Mouse (Mus musculus): ENCODE results near the gene Hfe2. TPM values are rescaled to one million over a fixed set of nuclear protein-coding genes. Genes with fewer than 3 reads are reported as not detected.

The Hfe2 gene
- total and polyA plus RNA-seq, 2 experiments, result 29.6 to 93.8 TPM

- no peaks in the 10 kb centered on the region for H3K27me3 ChIP-seq (ENCODE audit: control insufficient read depth, insufficient read depth, low read length)
- 91% methylated on average over 11 of the region's 11 CpGs for WGBS
- no peak for TF ChIP-seq POLR2A (IDR thresholded peaks at IDR 0.05; ENCODE audit: extremely low read depth, insufficient read depth, low read length)
- TF ChIP-seq CTCF (IDR thresholded peaks at IDR 0.05; ENCODE audit: low read depth, low read length), result no peak
- H3K36me3 ChIP-seq (ENCODE audit: control insufficient read depth, insufficient read depth, low read length), result no peaks in the 10 kb centered on the region
- H3K27ac ChIP-seq (replicated peaks; ENCODE audit: insufficient read depth, low read depth, low read length), result no peak overlapping the region
- DNase-seq (ENCODE audit: extremely low read depth, low read depth, low spot score), result no peak
- H3K4me3 ChIP-seq (ENCODE audit: insufficient read depth, low read depth, low read length), result no peak overlapping the region
- peaks cover 6% of the 10 kb centered on the region; the same call in 1 of the 2 replicates for H3K4me1 ChIP-seq (ENCODE audit: control insufficient read depth, insufficient read depth, low read length)
- no peak overlapping the region for H3K9ac ChIP-seq (ENCODE audit: low read depth, low read length)
- H3K79me2 ChIP-seq (ENCODE audit: control insufficient read depth, insufficient read depth, low read length), result no peaks in the 10 kb centered on the region
These were observed 18.4 kb downstream of the Hfe2 start for GRCm38 (mm10) chr3:96543345-96543744.

- H3K4me3 ChIP-seq (ENCODE audit: insufficient read depth, low read depth, low read length), result no peak overlapping the region
- peaks cover 6% of the 10 kb centered on the region; the same call in 1 of the 2 replicates for H3K4me1 ChIP-seq (ENCODE audit: control insufficient read depth, insufficient read depth, low read length)
- no peak overlapping the region for H3K9ac ChIP-seq (ENCODE audit: low read depth, low read length)
- no peak overlapping the region for H3K27ac ChIP-seq (replicated peaks; ENCODE audit: insufficient read depth, low read depth, low read length)
- no peak for DNase-seq (ENCODE audit: extremely low read depth, low read depth, low spot score)
- H3K79me2 ChIP-seq (ENCODE audit: control insufficient read depth, insufficient read depth, low read length), result no peaks in the 10 kb centered on the region
- 14% methylated on average over 1 of the region's 1 CpGs for WGBS
- no peaks in the 10 kb centered on the region for H3K27me3 ChIP-seq (ENCODE audit: control insufficient read depth, insufficient read depth, low read length)
- H3K36me3 ChIP-seq (ENCODE audit: control insufficient read depth, insufficient read depth, low read length), result no peaks in the 10 kb centered on the region
- TF ChIP-seq POLR2A (IDR thresholded peaks at IDR 0.05; ENCODE audit: extremely low read depth, insufficient read depth, low read length) (no peak), CTCF (IDR thresholded peaks at IDR 0.05; ENCODE audit: low read depth, low read length) (no peak)
These were observed 20.6 kb downstream of the Hfe2 start for GRCm38 (mm10) chr3:96545565-96545964.

GRCm38 (mm10) chr3:96546880-96547279 lies 21.9 kb downstream of the Hfe2 start:
- H3K9ac ChIP-seq (ENCODE audit: low read depth, low read length), result no peak overlapping the region
- H3K27ac ChIP-seq (replicated peaks; ENCODE audit: insufficient read depth, low read depth, low read length), result no peak overlapping the region
- H3K4me3 ChIP-seq (ENCODE audit: insufficient read depth, low read depth, low read length), result no peak overlapping the region
- H3K4me1 ChIP-seq (ENCODE audit: control insufficient read depth, insufficient read depth, low read length), result peaks cover 7% of the 10 kb centered on the region; the same call in 1 of the 2 replicates
- H3K79me2 ChIP-seq (ENCODE audit: control insufficient read depth, insufficient read depth, low read length), result no peaks in the 10 kb centered on the region
- 42% methylated on average over 4 of the region's 4 CpGs for WGBS
- no peaks in the 10 kb centered on the region for H3K27me3 ChIP-seq (ENCODE audit: control insufficient read depth, insufficient read depth, low read length)
- no peak for DNase-seq (ENCODE audit: extremely low read depth, low read depth, low spot score)
- no peaks in the 10 kb centered on the region for H3K36me3 ChIP-seq (ENCODE audit: control insufficient read depth, insufficient read depth, low read length)
- TF ChIP-seq POLR2A (IDR thresholded peaks at IDR 0.05; ENCODE audit: extremely low read depth, insufficient read depth, low read length) (no peak), CTCF (IDR thresholded peaks at IDR 0.05; ENCODE audit: low read depth, low read length) (no peak)

- Histone ChIP-seq H3K36me3 (ENCODE audit: control insufficient read depth, insufficient read depth, low read length) (no peaks in the 10 kb centered on the region), H3K4me1 (ENCODE audit: control insufficient read depth, insufficient read depth, low read length) (peaks cover 7% of the 10 kb centered on the region; the same call in 1 of the 2 replicates), H3K27me3 (ENCODE audit: control insufficient read depth, insufficient read depth, low read length) (no peaks in the 10 kb centered on the region), H3K27ac (replicated peaks; ENCODE audit: insufficient read depth, low read depth, low read length) (no peak overlapping the region), H3K79me2 (ENCODE audit: control insufficient read depth, insufficient read depth, low read length) (no peaks in the 10 kb centered on the region), H3K4me3 (ENCODE audit: insufficient read depth, low read depth, low read length) (no peak overlapping the region), H3K9ac (ENCODE audit: low read depth, low read length) (no peak overlapping the region)
- no peak for DNase-seq (ENCODE audit: extremely low read depth, low read depth, low spot score)
- peak; percentile 83 for TF ChIP-seq CTCF (IDR thresholded peaks at IDR 0.05; ENCODE audit: low read depth, low read length)
- TF ChIP-seq POLR2A (IDR thresholded peaks at IDR 0.05; ENCODE audit: extremely low read depth, insufficient read depth, low read length), result no peak
- WGBS, result 13% methylated on average over 14 of the region's 14 CpGs
These were observed 22.5 kb downstream of the Hfe2 start for GRCm38 (mm10) chr3:96547389-96547960.

GRCm38 (mm10) chr3:96548824-96549223 lies 23.9 kb downstream of the Hfe2 start:
- H3K27me3 ChIP-seq (ENCODE audit: control insufficient read depth, insufficient read depth, low read length), result no peaks in the 10 kb centered on the region
- WGBS, result 67% methylated on average over 7 of the region's 7 CpGs
- no peak overlapping the region for H3K4me3 ChIP-seq (ENCODE audit: insufficient read depth, low read depth, low read length)
- H3K79me2 ChIP-seq (ENCODE audit: control insufficient read depth, insufficient read depth, low read length), result no peaks in the 10 kb centered on the region
- no peak for DNase-seq (ENCODE audit: extremely low read depth, low read depth, low spot score)
- H3K36me3 ChIP-seq (ENCODE audit: control insufficient read depth, insufficient read depth, low read length), result no peaks in the 10 kb centered on the region
- H3K9ac ChIP-seq (ENCODE audit: low read depth, low read length), result no peak overlapping the region
- TF ChIP-seq CTCF (IDR thresholded peaks at IDR 0.05; ENCODE audit: low read depth, low read length) (no peak), POLR2A (IDR thresholded peaks at IDR 0.05; ENCODE audit: extremely low read depth, insufficient read depth, low read length) (no peak)
- H3K4me1 ChIP-seq (ENCODE audit: control insufficient read depth, insufficient read depth, low read length), result peaks cover 7% of the 10 kb centered on the region; the same call in 1 of the 2 replicates
- H3K27ac ChIP-seq (replicated peaks; ENCODE audit: insufficient read depth, low read depth, low read length), result no peak overlapping the region

GRCm38 (mm10) chr3:96549346-96549745 lies 24.4 kb downstream of the Hfe2 start:
- no peak overlapping the region for H3K4me3 ChIP-seq (ENCODE audit: insufficient read depth, low read depth, low read length)
- DNase-seq (ENCODE audit: extremely low read depth, low read depth, low spot score), result no peak
- no peaks in the 10 kb centered on the region for H3K79me2 ChIP-seq (ENCODE audit: control insufficient read depth, insufficient read depth, low read length)
- TF ChIP-seq CTCF (IDR thresholded peaks at IDR 0.05; ENCODE audit: low read depth, low read length) (no peak), POLR2A (IDR thresholded peaks at IDR 0.05; ENCODE audit: extremely low read depth, insufficient read depth, low read length) (no peak)
- H3K36me3 ChIP-seq (ENCODE audit: control insufficient read depth, insufficient read depth, low read length), result no peaks in the 10 kb centered on the region
- no peaks in the 10 kb centered on the region for H3K27me3 ChIP-seq (ENCODE audit: control insufficient read depth, insufficient read depth, low read length)
- peaks cover 7% of the 10 kb centered on the region; the same call in 1 of the 2 replicates for H3K4me1 ChIP-seq (ENCODE audit: control insufficient read depth, insufficient read depth, low read length)
- 90% methylated on average over 5 of the region's 5 CpGs for WGBS
- no peak overlapping the region for H3K9ac ChIP-seq (ENCODE audit: low read depth, low read length)
- no peak overlapping the region for H3K27ac ChIP-seq (replicated peaks; ENCODE audit: insufficient read depth, low read depth, low read length)

Data from liver, adult 2 months (tissue).